Mouse (Mus musculus) spleen, postnatal 36 days (tissue): ENCODE measurements around the gene Brd7.

Source experiments
- DNase-seq, 2 experiments: peaks; one replicate each; pipeline ENCODE4 v3.0.0; 2022; ENCODE audit warnings: low spot score in 2 of 2, mixed read lengths in 1 of 2

Gene Brd7

DNA sequence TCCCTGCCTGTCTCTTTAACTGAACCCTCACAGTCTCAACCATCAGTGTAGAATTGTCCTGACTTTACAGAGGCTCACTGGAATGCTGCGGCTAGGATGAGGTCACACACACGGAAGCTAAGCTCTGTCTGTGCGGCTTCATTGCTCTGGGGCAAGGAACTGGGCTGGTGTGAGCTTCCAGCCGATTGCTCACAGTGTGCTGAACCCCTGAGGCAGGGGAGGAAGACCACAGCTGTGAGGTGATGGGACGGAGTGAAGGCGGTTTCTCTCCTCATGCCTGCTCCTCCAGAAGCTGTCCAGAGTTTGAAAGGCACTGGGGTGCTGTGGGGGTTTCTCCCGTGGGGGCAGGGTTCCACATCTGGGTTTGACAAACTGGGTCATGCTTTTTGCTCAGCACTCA is 77.3 kb downstream of the Brd7 start:
- DNase-seq = no peak

DNA sequence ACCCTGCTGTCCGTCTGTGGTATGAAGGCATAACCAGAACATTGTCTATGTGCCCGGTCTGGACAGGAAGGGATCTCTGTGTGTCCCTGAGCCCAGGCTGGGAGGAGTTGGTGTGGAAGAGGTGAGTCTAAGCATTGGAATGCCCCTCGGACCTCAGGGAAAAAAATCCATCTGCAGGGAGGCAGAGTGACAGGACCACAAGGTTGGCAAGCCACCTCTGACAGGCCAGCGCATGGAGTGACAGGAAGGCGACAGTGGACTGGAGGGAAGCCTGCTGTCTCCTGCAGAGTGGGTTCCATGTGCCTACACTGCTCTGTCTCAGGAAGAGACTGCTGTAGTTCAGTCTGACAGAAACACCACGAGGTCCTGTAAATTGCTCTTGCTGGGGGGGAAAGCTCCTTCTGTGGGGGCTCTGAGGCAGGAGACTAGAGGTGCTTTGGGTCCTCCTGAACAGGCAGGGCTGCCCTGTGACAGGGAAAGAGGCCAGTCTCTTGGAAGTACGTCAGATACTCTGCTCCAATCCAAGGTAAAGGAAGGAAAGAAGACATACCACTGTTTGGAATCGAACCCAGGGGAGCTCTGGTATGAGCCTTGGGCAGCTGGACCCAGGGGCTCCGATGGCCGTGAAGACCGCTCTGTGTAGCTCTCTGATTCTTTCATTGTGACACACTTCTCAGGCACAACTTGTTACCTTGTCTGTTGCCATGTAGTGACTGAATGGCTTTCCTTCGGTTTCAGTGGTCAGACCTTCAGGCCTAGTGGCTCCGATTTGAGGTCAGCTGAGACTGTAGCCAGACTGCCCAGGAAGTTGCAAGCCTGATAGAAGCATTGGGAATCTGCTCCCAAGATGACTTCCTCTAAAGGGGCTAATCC is 78.5 kb downstream of the Brd7 start:
- no peak for DNase-seq

DNA sequence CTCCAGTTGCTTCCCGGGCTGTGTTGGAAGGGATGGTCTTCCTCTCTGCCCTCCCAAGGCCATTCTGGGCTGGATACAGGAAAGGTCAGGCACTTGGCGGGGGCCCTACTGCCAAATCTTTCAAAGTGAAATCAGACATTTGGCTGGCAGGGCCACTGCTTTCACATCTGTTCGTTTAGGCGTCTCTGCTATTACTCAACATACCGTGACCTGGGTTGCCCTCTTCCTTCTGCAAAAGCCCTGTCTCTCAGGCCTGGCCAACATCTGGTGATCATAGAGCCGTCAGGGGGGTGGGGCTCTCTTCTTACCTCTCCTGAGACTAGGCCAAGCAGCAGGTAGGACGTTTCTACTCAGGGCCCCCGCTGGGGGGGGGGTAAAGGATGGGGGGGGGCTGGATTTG is 79.3 kb downstream of the Brd7 start:
- peak; percentile 80 to 83 for DNase-seq
